Mouse (Mus musculus) bone marrow macrophage, adult 2 months (primary cell): ENCODE results near the gene Tspan5. TPM values are rescaled to one million over a fixed set of nuclear protein-coding genes. Genes with fewer than 3 reads are reported as not detected.

Source experiments
- H3K27ac ChIP-seq: 2 replicates; pipeline ENCODE4 v1.5.1; 2012; ENCODE audit warnings: low read depth, low read length; ENCODE audit not compliant: insufficient read depth
- H3K4me1 ChIP-seq: 2 replicates; pipeline ENCODE4 v1.6.1; 2012; ENCODE audit warnings: low read length; ENCODE audit not compliant: control insufficient read depth, insufficient read depth
- H3K4me3 ChIP-seq: 2 replicates; pipeline ENCODE4 v1.5.1; 2012; ENCODE audit warnings: mild to moderate bottlenecking, low read length, moderate library complexity; ENCODE audit not compliant: insufficient read depth
- CTCF ChIP-seq: IDR thresholded peaks from 2 replicates; pipeline ENCODE4 v1.5.1; 2012; ENCODE audit warnings: low read depth, mild to moderate bottlenecking, low read length, moderate library complexity
- POLR2A ChIP-seq: IDR thresholded peaks from 2 replicates; pipeline ENCODE4 v1.6.1; 2012; ENCODE audit warnings: mild to moderate bottlenecking, low read depth, low read length, borderline replicate concordance
- polyA plus RNA-seq: library from polyadenylated mRNA; stranded (reverse); fragments of >200 nt; gene quantifications from 2 replicates; pipeline ENCODE4 v1.2.4, GENCODE M21; 2012; ENCODE audit not compliant: missing spikeins, insufficient read depth, insufficient read length

The Tspan5 gene
- polyA plus RNA-seq, 1 experiment, result 11.2 TPM

GRCm38 (mm10) chr3:138853996-138854836 lies 112.2 kb downstream of the Tspan5 start:
- TF ChIP-seq POLR2A (no peak), CTCF (no peak)
- no peak overlapping the region for H3K27ac ChIP-seq
- peaks cover 5% of the 10 kb centered on the region; the same call in 1 of the 2 replicates for H3K4me1 ChIP-seq
- no peak overlapping the region for H3K4me3 ChIP-seq

- Histone ChIP-seq H3K27ac (no peak overlapping the region), H3K4me1 (peaks cover 5% of the 10 kb centered on the region; the same call in 1 of the 2 replicates), H3K4me3 (no peak overlapping the region)
- no peak for TF ChIP-seq CTCF
- TF ChIP-seq POLR2A, result no peak
Observed at GRCm38 (mm10) chr3:138855387-138855786, 113.4 kb downstream of the Tspan5 start.

- Histone ChIP-seq H3K4me3 (no peak overlapping the region), H3K4me1 (peaks cover 2% of the 10 kb centered on the region; the same call in 1 of the 2 replicates), H3K27ac (no peak overlapping the region)
- TF ChIP-seq CTCF, result no peak
- no peak for TF ChIP-seq POLR2A
Observed at GRCm38 (mm10) chr3:138856946-138857345, 115.0 kb downstream of the Tspan5 start.

GRCm38 (mm10) chr3:138857805-138858546 lies 116.0 kb downstream of the Tspan5 start:
- TF ChIP-seq POLR2A, result no peak
- TF ChIP-seq CTCF, result no peak

GRCm38 (mm10) chr3:138858649-138859048 lies 116.7 kb downstream of the Tspan5 start:
- Histone ChIP-seq H3K4me3 (no peak overlapping the region), H3K4me1 (peaks cover 2% of the 10 kb centered on the region; the same call in 1 of the 2 replicates), H3K27ac (no peak overlapping the region)
- TF ChIP-seq CTCF, result no peak
- TF ChIP-seq POLR2A, result no peak

More at GRCm38 (mm10) chr3:138857805-138858546, 116.0 kb downstream of the Tspan5 start:
- Histone ChIP-seq H3K4me3 (no peak overlapping the region), H3K27ac (no peak overlapping the region), H3K4me1 (peaks cover 2% of the 10 kb centered on the region; the same call in 1 of the 2 replicates)

- Histone ChIP-seq H3K4me3 (no peak overlapping the region), H3K27ac (no peak overlapping the region), H3K4me1 (peaks cover 2% of the 10 kb centered on the region; the same call in 1 of the 2 replicates)
- TF ChIP-seq POLR2A (no peak), CTCF (no peak)
Observed at GRCm38 (mm10) chr3:138859166-138859565, 117.2 kb downstream of the Tspan5 start.

GRCm38 (mm10) chr3:138859666-138860065 lies 117.7 kb downstream of the Tspan5 start:
- H3K27ac ChIP-seq, result no peak overlapping the region
- TF ChIP-seq CTCF, result no peak
- H3K4me3 ChIP-seq, result no peak overlapping the region
- H3K4me1 ChIP-seq, result peaks cover 2% of the 10 kb centered on the region; the same call in 1 of the 2 replicates

- Histone ChIP-seq H3K27ac (no peak overlapping the region), H3K4me1 (peaks cover 2% of the 10 kb centered on the region; the same call in 1 of the 2 replicates), H3K4me3 (no peak overlapping the region)
- TF ChIP-seq POLR2A (no peak), CTCF (no peak)
Observed at GRCm38 (mm10) chr3:138860257-138860760, 118.3 kb downstream of the Tspan5 start.

- TF ChIP-seq POLR2A, result no peak
- no peak for TF ChIP-seq CTCF
- no peak overlapping the region for H3K27ac ChIP-seq
- peaks cover 2% of the 10 kb centered on the region; the same call in 1 of the 2 replicates for H3K4me1 ChIP-seq
- H3K4me3 ChIP-seq, result no peak overlapping the region
Observed at GRCm38 (mm10) chr3:138861032-138861431, 119.0 kb downstream of the Tspan5 start.
